Mouse (Mus musculus) liver, embryonic 13.5 days (tissue): ENCODE measurements around the gene Pdcd6ip. TPM values are rescaled to one million over a fixed set of nuclear protein-coding genes. Genes with fewer than 3 reads are reported as not detected.
"Not testable (repeated sequence)": the region's sequence is repeated elsewhere in the genome, so short reads cannot be mapped to it uniquely, and the experiment has no call there.

Experiments used
- ATAC-seq: fragments of 200-750 bp; cut with Nextera tagmentation; 2 replicates; pipeline ENCODE4 v1.8.0; 2017; ENCODE audit warnings: low read depth, mild to moderate bottlenecking, moderate number of reproducible peaks, moderate library complexity
- DNase-seq: peaks from one replicate; pipeline ENCODE4 v3.0.0; 2022
- H3K27ac ChIP-seq: fragments of 300-500 bp; sonication (generic); 2 replicates; pipeline ENCODE4 v1.5.1; 2015; ENCODE audit warnings: moderate library complexity, mild to moderate bottlenecking, inconsistent platforms
- H3K27me3 ChIP-seq: fragments of 300-500 bp; sonication (generic); 2 replicates; pipeline ENCODE4 v1.6.1; 2015; ENCODE audit warnings: mild to moderate bottlenecking, inconsistent platforms
- H3K36me3 ChIP-seq: fragments of 300-500 bp; sonication (generic); 2 replicates; pipeline ENCODE4 v1.6.1; 2015; ENCODE audit warnings: mild to moderate bottlenecking, inconsistent platforms
- H3K4me1 ChIP-seq: fragments of 300-500 bp; sonication (generic); replicated peaks from 2 replicates; pipeline ENCODE4 v1.6.1; 2015; ENCODE audit warnings: inconsistent platforms
- H3K4me2 ChIP-seq: fragments of 300-500 bp; sonication (generic); 2 replicates; pipeline ENCODE4 v1.6.1; 2015; ENCODE audit warnings: inconsistent platforms, mild to moderate bottlenecking, moderate library complexity
- H3K4me3 ChIP-seq: fragments of 300-500 bp; sonication (generic); replicated peaks from 2 replicates; pipeline ENCODE4 v1.5.1; 2015; ENCODE audit warnings: mild to moderate bottlenecking, inconsistent platforms
- H3K9ac ChIP-seq: fragments of 300-500 bp; sonication (generic); 2 replicates; pipeline ENCODE4 v1.6.1; 2015; ENCODE audit warnings: mild to moderate bottlenecking, inconsistent platforms
- H3K9me3 ChIP-seq: fragments of 300-500 bp; sonication (generic); replicated peaks from 2 replicates; pipeline ENCODE4 v1.6.1; 2016; ENCODE audit warnings: inconsistent platforms
- WGBS: fragments of 180-500 bp; shearing (Covaris S2); methylation state at CpG from one replicate; pipeline ENCODE4 v1.1.7; 2015; ENCODE audit not compliant: insufficient replicate concordance; 5-methylcytosine and 5-hydroxymethylcytosine counted together
- polyA plus RNA-seq: library from polyadenylated mRNA; unstranded; fragments of >200 nt; fragmentation: Nextera tagmentation; extraction: Ambion mirVana; gene quantifications from 2 replicates; pipeline ENCODE4 v1.2.1, GENCODE M21; 2015

Pdcd6ip gene
- polyA plus RNA-seq, 1 experiment from 2014 or later: 37.5 TPM

GRCm38 (mm10) chr9:113726991-113727680 lies 19.1 kb upstream of the Pdcd6ip start:
- Histone ChIP-seq H3K27ac (no peak overlapping the region), H3K4me2 (no peak overlapping the region), H3K36me3 (no peaks in the 10 kb centered on the region), H3K9ac (no peak overlapping the region), H3K4me3 (no peak overlapping the region), H3K4me1 (no peaks in the 10 kb centered on the region), H3K9me3 (no peaks in the 10 kb centered on the region), H3K27me3 (no peaks in the 10 kb centered on the region)
- 63% methylated on average over 18 of the region's 18 CpGs for WGBS
- DNase-seq (no peak), ATAC-seq (no peak)

- H3K4me1 ChIP-seq: no peaks in the 10 kb centered on the region
- DNase-seq (no peak), ATAC-seq (no peak)
- H3K27me3 ChIP-seq: no peaks in the 10 kb centered on the region
- no peak overlapping the region for H3K9ac ChIP-seq
- no peak overlapping the region for H3K4me2 ChIP-seq
- H3K36me3 ChIP-seq: no peaks in the 10 kb centered on the region
- H3K9me3 ChIP-seq: no peaks in the 10 kb centered on the region
- H3K27ac ChIP-seq: no peak overlapping the region
- 66% methylated on average over 3 of the region's 3 CpGs for WGBS
- H3K4me3 ChIP-seq: no peak overlapping the region
Observed at GRCm38 (mm10) chr9:113726131-113726530, 18.1 kb upstream of the Pdcd6ip start.

GRCm38 (mm10) chr9:113725609-113726008 lies 17.6 kb upstream of the Pdcd6ip start:
- not testable (repeated sequence) for H3K4me3 ChIP-seq, H3K4me2 ChIP-seq, H3K36me3 ChIP-seq, H3K27me3 ChIP-seq, DNase-seq, H3K9ac ChIP-seq, H3K4me1 ChIP-seq, ATAC-seq, H3K27ac ChIP-seq, H3K9me3 ChIP-seq
- WGBS: 57% methylated on average over 5 of the region's 5 CpGs

GRCm38 (mm10) chr9:113724646-113725045 lies 16.6 kb upstream of the Pdcd6ip start:
- no peak overlapping the region for H3K4me3 ChIP-seq

GRCm38 (mm10) chr9:113719063-113719462 lies 11.0 kb upstream of the Pdcd6ip start:
- Histone ChIP-seq H3K36me3 (no peaks in the 10 kb centered on the region), H3K27me3 (no peaks in the 10 kb centered on the region), H3K4me2 (no peak overlapping the region), H3K27ac (no peak overlapping the region), H3K4me1 (0 out of 2 replicates have a peak, but pooled peaks cover 2% of the 10 kb centered on the region), H3K4me3 (no peak overlapping the region), H3K9me3 (no peaks in the 10 kb centered on the region), H3K9ac (no peak overlapping the region)
- WGBS: 49% methylated on average over 5 of the region's 5 CpGs
- ATAC-seq (0 out of 2 replicates have a peak, but pooled peaks have one; percentile 23), DNase-seq (no peak)

More at GRCm38 (mm10) chr9:113724646-113725045, 16.6 kb upstream of the Pdcd6ip start:
- H3K4me1 ChIP-seq: no peaks in the 10 kb centered on the region
- no peak overlapping the region for H3K27ac ChIP-seq
- 63% methylated on average over 15 of the region's 15 CpGs for WGBS
- ATAC-seq (no peak), DNase-seq (no peak)
- no peak overlapping the region for H3K9ac ChIP-seq
- no peak overlapping the region for H3K4me2 ChIP-seq
- no peaks in the 10 kb centered on the region for H3K27me3 ChIP-seq
- H3K9me3 ChIP-seq: no peaks in the 10 kb centered on the region
- no peaks in the 10 kb centered on the region for H3K36me3 ChIP-seq

GRCm38 (mm10) chr9:113710871-113711270 lies 2.8 kb upstream of the Pdcd6ip start:
- Histone ChIP-seq H3K9ac (no peak overlapping the region), H3K27ac (no peak overlapping the region), H3K4me1 (peaks cover 24% of the 10 kb centered on the region), H3K9me3 (no peaks in the 10 kb centered on the region), H3K27me3 (no peaks in the 10 kb centered on the region), H3K4me2 (no peak overlapping the region), H3K36me3 (no peaks in the 10 kb centered on the region), H3K4me3 (no peak overlapping the region)
- DNase-seq (no peak), ATAC-seq (no peak)
- WGBS: 69% methylated on average over 12 of the region's 12 CpGs

GRCm38 (mm10) chr9:113708361-113709280 lies 562 bp upstream of the Pdcd6ip start:
- Histone ChIP-seq H3K9ac (peak overlapping the region; percentile 93), H3K36me3 (0 out of 2 replicates have a peak, but pooled peaks cover 2% of the 10 kb centered on the region), H3K4me1 (peaks cover 42% of the 10 kb centered on the region), H3K4me3 (peak overlapping the region; percentile 99), H3K27ac (peak overlapping the region; percentile 88; the same call in 1 of the 2 replicates), H3K9me3 (no peaks in the 10 kb centered on the region), H3K4me2 (peak overlapping the region; percentile 78), H3K27me3 (no peaks in the 10 kb centered on the region)
- DNase-seq: no peak
- 46% methylated on average over 19 of the region's 19 CpGs for WGBS
- no peak; the same call in 1 of the 2 replicates for ATAC-seq

GRCm38 (mm10) chr9:113706841-113707240 lies 1.2 kb downstream of the Pdcd6ip start:
- ATAC-seq: no peak
- WGBS: 28% methylated on average over 9 of the region's 9 CpGs
- Histone ChIP-seq H3K4me1 (peaks cover 57% of the 10 kb centered on the region), H3K9me3 (no peaks in the 10 kb centered on the region), H3K36me3 (0 out of 2 replicates have a peak, but pooled peaks cover 2% of the 10 kb centered on the region), H3K4me2 (peak overlapping the region; percentile 78), H3K9ac (peak overlapping the region; percentile 93), H3K4me3 (peak overlapping the region; percentile 99), H3K27ac (no peak overlapping the region), H3K27me3 (no peaks in the 10 kb centered on the region)
- no peak for DNase-seq

- no peak for DNase-seq
- H3K4me2 ChIP-seq: peak overlapping the region; percentile 78
- H3K27ac ChIP-seq: no peak overlapping the region
- H3K9ac ChIP-seq: peak overlapping the region; percentile 93
- 0 out of 2 replicates have a peak, but pooled peaks cover 2% of the 10 kb centered on the region for H3K36me3 ChIP-seq
- WGBS: 19% methylated on average over 2 of the region's 2 CpGs
- no peak for ATAC-seq
- H3K9me3 ChIP-seq: no peaks in the 10 kb centered on the region
- H3K27me3 ChIP-seq: no peaks in the 10 kb centered on the region
- peaks cover 62% of the 10 kb centered on the region for H3K4me1 ChIP-seq
- H3K4me3 ChIP-seq: peak overlapping the region; percentile 99
Observed at GRCm38 (mm10) chr9:113706108-113706507, 2.0 kb downstream of the Pdcd6ip start.

GRCm38 (mm10) chr9:113701441-113702160 lies 6.5 kb downstream of the Pdcd6ip start:
- ATAC-seq (no peak), DNase-seq (no peak)
- peaks cover 48% of the 10 kb centered on the region for H3K4me1 ChIP-seq
- no peak overlapping the region for H3K4me3 ChIP-seq
- no peaks in the 10 kb centered on the region for H3K27me3 ChIP-seq
- no peak overlapping the region for H3K9ac ChIP-seq
- H3K27ac ChIP-seq: no peak overlapping the region
- H3K4me2 ChIP-seq: no peak overlapping the region
- peaks cover 14% of the 10 kb centered on the region for H3K36me3 ChIP-seq
- 63% methylated on average over 5 of the region's 5 CpGs for WGBS
- no peaks in the 10 kb centered on the region for H3K9me3 ChIP-seq

- WGBS: 82% methylated on average over 12 of the region's 12 CpGs
- H3K27me3 ChIP-seq: no peaks in the 10 kb centered on the region
- no peak overlapping the region for H3K4me2 ChIP-seq
- peaks cover 72% of the 10 kb centered on the region for H3K36me3 ChIP-seq
- no peak overlapping the region for H3K4me3 ChIP-seq
- H3K9ac ChIP-seq: no peak overlapping the region
- H3K27ac ChIP-seq: no peak overlapping the region
- H3K4me1 ChIP-seq: no peaks in the 10 kb centered on the region
- no peaks in the 10 kb centered on the region for H3K9me3 ChIP-seq
- ATAC-seq (no peak), DNase-seq (no peak)
Observed at GRCm38 (mm10) chr9:113687461-113687860, 20.6 kb downstream of the Pdcd6ip start.
